Mouse (Mus musculus) heart, embryonic 15.5 days (tissue): ENCODE measurements around the gene Glrb. TPM values are rescaled to one million over a fixed set of nuclear protein-coding genes. Genes with fewer than 3 reads are reported as not detected.

Source experiments
- ATAC-seq: fragments of 200-750 bp; cut with Nextera tagmentation; replicated peaks from 2 replicates; pipeline ENCODE4 v1.8.0; 2017; ENCODE audit warnings: low read depth, moderate TSS enrichment; ENCODE audit not compliant: insufficient number of reproducible peaks, insufficient read depth, low FRiP score
- H3K27ac ChIP-seq: fragments of 300-500 bp; sonication (generic); 2 replicates; pipeline ENCODE4 v1.5.1; 2015; ENCODE audit warnings: mild to moderate bottlenecking, inconsistent platforms
- H3K27me3 ChIP-seq: fragments of 300-500 bp; sonication (generic); 2 replicates; pipeline ENCODE4 v1.6.1; 2015; ENCODE audit warnings: inconsistent platforms
- H3K36me3 ChIP-seq: fragments of 300-500 bp; sonication (generic); 2 replicates; pipeline ENCODE4 v1.6.1; 2015; ENCODE audit warnings: mild to moderate bottlenecking, inconsistent platforms
- H3K4me1 ChIP-seq: fragments of 300-500 bp; sonication (generic); replicated peaks from 2 replicates; pipeline ENCODE4 v1.6.1; 2015; ENCODE audit warnings: inconsistent platforms
- H3K4me2 ChIP-seq: fragments of 300-500 bp; sonication (generic); 2 replicates; pipeline ENCODE4 v1.6.1; 2015; ENCODE audit warnings: inconsistent platforms, mild to moderate bottlenecking, moderate library complexity
- H3K4me3 ChIP-seq: fragments of 300-500 bp; sonication (generic); 2 replicates; pipeline ENCODE4 v1.5.1; 2015; ENCODE audit warnings: mild to moderate bottlenecking, inconsistent platforms
- H3K9ac ChIP-seq: fragments of 300-500 bp; sonication (generic); 2 replicates; pipeline ENCODE4 v1.6.1; 2015; ENCODE audit warnings: mild to moderate bottlenecking, inconsistent platforms
- H3K9me3 ChIP-seq: fragments of 300-500 bp; sonication (generic); replicated peaks from 2 replicates; pipeline ENCODE4 v1.6.1; 2016; ENCODE audit warnings: inconsistent platforms
- WGBS: fragments of 180-500 bp; shearing (Covaris S2); methylation state at CpG from one replicate; pipeline ENCODE4 v1.1.7; 2015; ENCODE audit warnings: mixed read lengths; 5-methylcytosine and 5-hydroxymethylcytosine counted together
- polyA plus RNA-seq: library from polyadenylated mRNA; unstranded; fragments of >200 nt; fragmentation: Nextera tagmentation; extraction: Ambion mirVana; gene quantifications from 2 replicates; pipeline ENCODE4 v1.2.1, GENCODE M21; 2015

Gene Glrb
- polyA plus RNA-seq, 1 experiment from 2014 or later = 1.8 TPM

GRCm38 (mm10) chr3:80878571-80878970 lies 34.9 kb downstream of the Glrb start:
- ATAC-seq = no peak
- Histone ChIP-seq H3K9ac (no peak overlapping the region), H3K36me3 (no peaks in the 10 kb centered on the region), H3K4me1 (no peaks in the 10 kb centered on the region), H3K4me2 (no peak overlapping the region), H3K27me3 (no peaks in the 10 kb centered on the region), H3K9me3 (no peaks in the 10 kb centered on the region), H3K4me3 (no peak overlapping the region), H3K27ac (no peak overlapping the region)
- 23% methylated on average over 5 of the region's 5 CpGs for WGBS

DNA sequence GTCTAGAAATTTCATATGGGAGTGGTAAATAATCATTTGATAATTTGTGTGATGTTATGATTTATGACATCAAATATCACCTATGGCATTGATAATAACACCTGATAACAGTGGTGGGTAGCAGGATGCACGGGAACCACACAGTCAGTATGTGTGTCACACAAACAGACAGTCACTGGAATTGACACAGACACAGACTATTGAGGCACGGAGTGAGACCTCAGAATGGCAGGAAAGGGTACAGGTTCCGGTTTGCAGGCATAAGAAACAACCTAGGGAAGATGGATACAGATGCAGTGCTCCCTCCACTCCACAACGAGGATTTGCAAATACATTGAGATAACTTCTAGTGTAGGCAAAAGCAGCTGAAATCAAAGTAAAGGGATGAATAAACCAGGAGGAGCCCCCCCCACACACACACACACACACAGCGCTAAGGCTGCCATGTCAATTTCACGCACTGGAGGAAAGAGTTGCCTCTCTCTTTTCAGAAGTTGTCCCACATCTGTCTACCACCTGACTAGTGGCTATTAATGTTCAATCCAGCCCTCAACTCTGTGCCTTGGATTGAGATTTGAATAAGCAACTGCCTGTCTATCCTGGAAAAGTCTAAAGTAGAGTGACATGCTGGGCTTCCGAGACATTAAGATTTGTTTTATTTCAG lies 38.6 kb downstream of the Glrb start:
- Histone ChIP-seq H3K36me3 (no peaks in the 10 kb centered on the region), H3K4me1 (no peaks in the 10 kb centered on the region), H3K27me3 (no peaks in the 10 kb centered on the region), H3K27ac (no peak overlapping the region), H3K4me3 (no peak overlapping the region), H3K9ac (no peak overlapping the region), H3K9me3 (no peaks in the 10 kb centered on the region), H3K4me2 (no peak overlapping the region)
- 88% methylated on average over 7 of the region's 7 CpGs for WGBS
- no peak for ATAC-seq

- no peak overlapping the region for H3K4me2 ChIP-seq
- H3K27ac ChIP-seq = no peak overlapping the region
- no peak for ATAC-seq
- H3K36me3 ChIP-seq = no peaks in the 10 kb centered on the region
- no peaks in the 10 kb centered on the region for H3K9me3 ChIP-seq
- H3K9ac ChIP-seq = no peak overlapping the region
- H3K27me3 ChIP-seq = no peaks in the 10 kb centered on the region
- WGBS = 80% methylated on average over 5 of the region's 5 CpGs
- no peak overlapping the region for H3K4me3 ChIP-seq
- no peaks in the 10 kb centered on the region for H3K4me1 ChIP-seq
Observed at GRCm38 (mm10) chr3:80874081-80874480, 39.4 kb downstream of the Glrb start.

DNA sequence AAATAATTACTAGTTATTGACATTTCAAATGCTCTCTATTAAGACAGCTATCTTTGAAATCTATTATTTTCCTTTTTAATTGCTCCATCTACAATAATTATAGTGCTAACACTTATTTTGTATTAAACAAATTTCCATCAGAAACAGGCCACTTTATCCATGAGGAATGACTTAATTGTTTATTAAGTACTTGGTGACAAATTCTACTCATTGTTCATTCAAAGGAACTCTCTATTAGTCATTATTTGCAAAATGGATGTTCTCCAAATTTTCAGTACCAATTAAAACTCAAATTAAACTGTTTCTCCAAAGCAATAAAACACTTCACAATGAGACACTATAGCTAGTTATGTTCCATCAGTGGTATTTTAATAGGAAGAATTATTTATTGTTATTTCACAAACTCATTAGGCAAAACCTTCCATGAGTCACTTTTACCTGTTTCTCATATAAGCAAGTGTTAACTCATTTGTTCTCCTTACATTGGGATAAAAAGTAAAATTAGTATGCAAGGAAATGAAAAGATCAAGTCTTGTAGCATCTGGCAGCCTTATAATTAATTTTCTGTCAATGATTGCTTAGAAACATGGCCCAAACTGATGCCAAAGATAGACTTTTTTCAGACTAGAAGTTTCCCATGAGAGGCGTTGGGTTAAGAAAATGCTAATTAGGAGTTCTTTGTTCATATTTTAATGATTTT lies 41.8 kb downstream of the Glrb start:
- WGBS = 85% methylated on average over 1 of the region's 1 CpGs
- Histone ChIP-seq H3K9ac (no peak overlapping the region), H3K4me2 (no peak overlapping the region), H3K27ac (no peak overlapping the region), H3K4me1 (no peaks in the 10 kb centered on the region), H3K36me3 (no peaks in the 10 kb centered on the region), H3K27me3 (no peaks in the 10 kb centered on the region), H3K4me3 (no peak overlapping the region), H3K9me3 (no peaks in the 10 kb centered on the region)
- ATAC-seq = no peak

GRCm38 (mm10) chr3:80867328-80867727 lies 46.1 kb downstream of the Glrb start:
- no peak overlapping the region for H3K4me2 ChIP-seq
- no peak overlapping the region for H3K4me3 ChIP-seq
- H3K9ac ChIP-seq = no peak overlapping the region
- no peak overlapping the region for H3K27ac ChIP-seq
- no peaks in the 10 kb centered on the region for H3K36me3 ChIP-seq
- 65% methylated on average over 3 of the region's 3 CpGs for WGBS
- H3K4me1 ChIP-seq = no peaks in the 10 kb centered on the region
- ATAC-seq = no peak
- no peaks in the 10 kb centered on the region for H3K27me3 ChIP-seq
- H3K9me3 ChIP-seq = no peaks in the 10 kb centered on the region

DNA sequence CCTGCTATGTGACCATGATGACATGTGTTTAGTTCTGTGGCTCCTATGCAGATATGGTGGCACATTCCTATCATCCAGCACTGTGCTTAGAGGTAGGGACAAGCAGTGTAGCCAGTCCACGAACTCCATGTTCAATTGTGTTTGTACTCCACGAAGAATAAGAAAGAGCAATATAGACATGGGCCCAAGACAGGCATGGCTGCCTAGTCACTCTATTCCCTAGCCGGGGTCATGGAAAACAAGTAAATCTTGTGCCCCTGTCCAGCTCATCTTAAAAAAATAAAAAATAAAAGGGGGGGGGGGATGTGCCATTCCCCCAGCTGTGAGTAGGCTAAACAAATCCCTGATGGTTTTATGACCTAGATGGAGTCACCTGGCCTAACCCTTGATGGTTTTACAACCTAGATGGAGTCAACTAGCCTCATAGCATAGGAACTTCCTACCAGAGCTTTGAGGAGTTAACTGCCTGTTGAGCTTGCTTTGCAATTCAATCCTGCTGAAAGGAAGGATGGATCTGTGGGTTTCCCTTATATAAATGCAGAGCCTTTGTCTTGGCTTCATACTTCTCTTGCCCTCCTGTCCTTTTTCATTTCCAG lies 60.5 kb downstream of the Glrb start:
- no peak for ATAC-seq
- WGBS = 85% methylated on average over 3 of the region's 3 CpGs
- Histone ChIP-seq H3K27ac (no peak overlapping the region), H3K4me3 (no peak overlapping the region), H3K4me2 (no peak overlapping the region), H3K36me3 (no peaks in the 10 kb centered on the region), H3K9me3 (no peaks in the 10 kb centered on the region), H3K9ac (no peak overlapping the region), H3K4me1 (no peaks in the 10 kb centered on the region), H3K27me3 (no peaks in the 10 kb centered on the region)

DNA sequence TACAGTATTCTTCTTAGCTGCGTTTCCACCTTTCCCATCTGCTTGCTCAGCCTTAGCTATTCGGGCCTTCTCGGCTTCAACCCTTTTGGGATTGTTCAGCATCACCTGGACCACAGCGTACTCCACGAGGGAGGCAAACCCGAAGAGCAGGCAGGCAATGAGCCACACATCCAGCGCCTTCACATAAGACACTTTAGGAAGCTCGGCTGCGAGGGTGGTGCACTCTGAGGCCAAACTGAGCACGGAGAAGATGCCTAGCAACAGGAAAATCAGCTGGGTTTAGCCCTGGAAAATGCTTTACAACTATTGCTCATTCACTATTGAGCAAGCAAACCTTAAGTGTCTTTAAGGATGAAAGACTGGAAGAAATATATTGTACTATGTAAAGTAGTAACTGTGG lies 62.5 kb downstream of the Glrb start:
- H3K4me2 ChIP-seq = no peak overlapping the region

GRCm38 (mm10) chr3:80845634-80846033 lies 67.8 kb downstream of the Glrb start:
- Histone ChIP-seq H3K27ac (no peak overlapping the region), H3K36me3 (no peaks in the 10 kb centered on the region), H3K4me2 (no peak overlapping the region), H3K9ac (no peak overlapping the region), H3K27me3 (no peaks in the 10 kb centered on the region), H3K9me3 (no peaks in the 10 kb centered on the region), H3K4me3 (no peak overlapping the region), H3K4me1 (no peaks in the 10 kb centered on the region)
- WGBS = 68% methylated on average over 2 of the region's 2 CpGs
- ATAC-seq = no peak

More for the DNA sequence above, 62.5 kb downstream of the Glrb start:
- no peak overlapping the region for H3K27ac ChIP-seq
- no peaks in the 10 kb centered on the region for H3K27me3 ChIP-seq
- no peaks in the 10 kb centered on the region for H3K9me3 ChIP-seq
- no peak overlapping the region for H3K9ac ChIP-seq
- 79% methylated on average over 10 of the region's 10 CpGs for WGBS
- no peaks in the 10 kb centered on the region for H3K4me1 ChIP-seq
- H3K36me3 ChIP-seq = no peaks in the 10 kb centered on the region
- no peak overlapping the region for H3K4me3 ChIP-seq
- no peak for ATAC-seq

DNA sequence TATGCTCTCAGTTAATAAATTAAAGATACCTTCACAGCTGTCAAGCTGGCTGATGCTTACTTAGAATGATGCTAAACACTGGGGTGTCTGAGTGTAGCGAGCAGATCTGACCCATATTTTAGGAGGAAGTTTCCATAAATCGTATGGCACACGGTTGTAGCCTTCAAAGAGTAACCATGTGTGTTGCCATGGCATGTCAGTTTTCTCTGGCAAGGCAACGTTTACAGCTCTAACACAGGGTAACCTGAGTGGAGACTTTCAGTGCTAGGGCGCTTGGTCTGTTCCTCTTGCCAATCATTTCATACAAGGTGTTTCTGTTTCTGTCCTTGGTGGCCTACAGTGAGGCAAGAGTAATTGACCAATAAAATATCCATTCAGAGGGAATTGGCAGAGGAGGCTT lies 73.6 kb downstream of the Glrb start:
- no peak for ATAC-seq
- no peaks in the 10 kb centered on the region for H3K9me3 ChIP-seq
- 82% methylated on average over 5 of the region's 5 CpGs for WGBS

DNA sequence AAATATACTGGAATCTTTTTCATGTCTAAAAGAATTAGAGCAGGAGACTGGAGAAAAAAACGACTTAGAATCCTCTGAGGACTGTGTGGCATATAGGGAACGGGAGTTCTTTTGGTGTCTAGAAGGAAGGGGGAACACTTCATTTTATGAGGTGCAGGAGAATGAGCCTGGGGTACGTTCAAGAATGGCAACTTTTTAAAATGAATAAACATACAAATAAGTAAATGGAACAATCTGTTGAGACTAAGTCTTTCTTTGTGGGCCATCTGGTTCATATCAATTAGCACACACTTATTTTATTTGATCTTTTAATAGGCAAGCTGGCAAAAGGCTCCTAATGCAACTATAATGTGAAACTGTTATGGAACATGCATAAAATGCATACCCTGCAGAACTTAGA lies 75.9 kb downstream of the Glrb start:
- no peaks in the 10 kb centered on the region for H3K36me3 ChIP-seq
- WGBS = 43% methylated on average over 3 of the region's 3 CpGs
- ATAC-seq = no peak

More for the DNA sequence above, 73.6 kb downstream of the Glrb start:
- Histone ChIP-seq H3K27me3 (no peaks in the 10 kb centered on the region), H3K27ac (no peak overlapping the region), H3K4me3 (no peak overlapping the region), H3K9ac (no peak overlapping the region), H3K4me1 (no peaks in the 10 kb centered on the region), H3K36me3 (no peaks in the 10 kb centered on the region), H3K4me2 (no peak overlapping the region)

DNA sequence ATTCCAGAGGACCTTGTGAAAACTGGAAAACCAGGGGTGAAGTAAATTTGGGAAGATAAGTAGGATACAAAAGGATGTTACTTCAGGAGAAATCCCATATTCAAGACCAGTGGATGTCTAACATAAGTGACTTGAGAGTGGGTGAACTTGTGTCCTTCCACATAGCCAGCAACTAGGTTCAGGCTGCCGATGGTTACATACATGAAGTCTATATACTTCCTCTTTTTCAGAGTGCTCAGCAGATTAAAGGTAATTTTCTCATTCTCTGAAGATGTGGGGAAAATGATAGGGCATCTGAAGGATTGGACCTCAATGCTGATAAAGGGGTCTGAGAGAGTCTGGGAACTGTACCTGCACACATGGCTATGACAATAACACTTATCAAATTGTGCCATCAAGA lies 89.5 kb downstream of the Glrb start:
- Histone ChIP-seq H3K4me2 (no peak overlapping the region), H3K36me3 (no peaks in the 10 kb centered on the region), H3K27me3 (no peaks in the 10 kb centered on the region), H3K27ac (no peak overlapping the region), H3K4me1 (no peaks in the 10 kb centered on the region), H3K9me3 (no peaks in the 10 kb centered on the region), H3K4me3 (no peak overlapping the region), H3K9ac (no peak overlapping the region)
- no peak for ATAC-seq
- 88% methylated on average over 1 of the region's 1 CpGs for WGBS

More for the DNA sequence above, 75.9 kb downstream of the Glrb start:
- no peaks in the 10 kb centered on the region for H3K27me3 ChIP-seq
- no peak overlapping the region for H3K9ac ChIP-seq
- H3K4me1 ChIP-seq = no peaks in the 10 kb centered on the region
- no peak overlapping the region for H3K4me3 ChIP-seq
- no peak overlapping the region for H3K27ac ChIP-seq
- H3K4me2 ChIP-seq = no peak overlapping the region
- no peaks in the 10 kb centered on the region for H3K9me3 ChIP-seq

GRCm38 (mm10) chr3:80818619-80819018 lies 94.8 kb downstream of the Glrb start:
- Histone ChIP-seq H3K4me2 (no peak overlapping the region), H3K27me3 (no peaks in the 10 kb centered on the region), H3K9ac (no peak overlapping the region), H3K4me3 (no peak overlapping the region), H3K36me3 (no peaks in the 10 kb centered on the region), H3K27ac (no peak overlapping the region), H3K4me1 (no peaks in the 10 kb centered on the region), H3K9me3 (no peaks in the 10 kb centered on the region)
- WGBS = 80% methylated on average over 1 of the region's 1 CpGs
- no peak for ATAC-seq
